Mouse (Mus musculus) cerebellum, postnatal 36 days (tissue): ENCODE data around the gene Sema6b.

ENCODE experiments used
- DNase-seq, 2 experiments: peaks; one replicate each; pipeline ENCODE4 v3.0.0; 2021 to 2022; ENCODE audit warnings: mixed read lengths in 2 of 2

Sema6b gene

GRCm38 (mm10) chr17:56080781-56081585, 59.2 kb downstream of the Sema6b start:
- no peak for DNase-seq

- DNase-seq, result peak in 1 of 2 experiments; percentile 22
These were observed 60.2 kb downstream of the Sema6b start for GRCm38 (mm10) chr17:56079921-56080320.

DNA sequence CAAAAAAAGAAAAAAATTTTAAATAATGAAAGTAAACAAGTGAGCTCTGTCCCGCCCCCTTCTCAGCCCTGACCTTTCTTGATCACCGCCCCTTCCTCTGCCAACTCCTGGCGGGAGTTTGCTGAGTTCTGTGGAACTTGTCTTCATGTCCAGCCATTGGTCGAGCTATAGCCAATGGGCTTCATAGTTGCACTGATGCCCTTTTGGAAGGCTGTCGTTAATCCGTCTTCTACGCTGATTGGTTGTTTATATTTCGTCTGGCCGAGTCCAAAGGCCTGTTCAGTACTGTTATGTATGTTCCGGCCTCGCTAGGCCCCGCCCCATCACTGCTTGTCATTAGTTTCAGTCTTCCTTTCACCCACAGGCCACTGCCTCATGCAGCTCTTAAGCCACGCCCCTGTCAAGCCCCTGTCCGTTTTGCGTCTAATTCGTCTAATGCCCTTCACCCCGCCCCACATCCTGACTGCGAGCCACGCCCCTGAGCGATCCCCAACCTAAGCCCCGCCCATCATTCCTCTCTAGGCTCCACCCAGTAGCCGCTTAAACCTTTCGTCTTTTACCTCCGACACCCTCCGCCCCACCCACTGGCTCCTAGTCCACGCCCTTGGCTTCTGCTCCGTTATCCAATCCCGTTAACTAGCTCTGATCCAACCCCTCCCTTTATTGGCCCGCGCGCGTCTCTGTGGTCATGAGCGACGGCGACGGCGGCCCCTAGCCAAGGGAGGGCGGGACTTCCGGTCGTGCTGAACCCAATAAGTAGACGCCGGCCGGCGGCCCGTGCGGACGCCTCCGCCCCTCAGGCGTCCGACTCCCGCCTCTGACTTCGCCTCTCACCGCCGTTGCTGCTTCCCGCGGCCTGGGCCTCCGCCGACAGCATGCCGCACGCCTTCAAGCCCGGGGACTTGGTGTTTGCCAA, 61.0 kb downstream of the Sema6b start, which contains the start of gene Hdgfl2:
TSS of gene Hdgfl2 (plus strand) at position 755 of the 916 bp plus-strand sequence.
- DNase-seq, result peak; percentile 99

GRCm38 (mm10) chr17:56078361-56078760, 61.8 kb downstream of the Sema6b start:
- peak; percentile 21 to 25 for DNase-seq

GRCm38 (mm10) chr17:56077523-56077922, 62.6 kb downstream of the Sema6b start:
- no peak for DNase-seq

DNA sequence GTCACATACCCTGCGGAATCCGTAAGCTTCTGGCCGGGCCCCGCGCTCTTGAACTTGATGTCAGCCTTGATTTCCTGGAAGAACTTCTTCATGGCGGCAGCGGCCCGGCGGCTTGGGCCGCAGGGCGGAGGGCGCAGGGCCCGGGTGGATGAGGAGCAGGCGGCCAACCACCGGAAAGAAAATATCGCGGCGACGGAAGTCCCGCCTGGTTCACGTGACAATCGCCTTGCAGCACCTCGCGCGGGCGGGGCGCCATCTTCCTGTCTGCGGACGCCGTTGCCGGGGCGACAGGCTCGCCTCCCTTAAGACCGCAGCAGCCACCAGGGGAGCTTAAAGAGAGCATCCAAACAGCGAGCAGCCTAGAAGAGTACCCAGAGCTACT, 65.3 kb downstream of the Sema6b start, which contains the start of gene Ubxn6:
TSS of gene Ubxn6 (minus strand) at position 202 of the 382 bp plus-strand sequence.
- peak; percentile 97 to 99 for DNase-seq

- peak in 1 of 2 experiments; percentile 71 for DNase-seq
These were observed 65.9 kb downstream of the Sema6b start for GRCm38 (mm10) chr17:56074097-56074826.
